18 mouse cellular contexts compared by ENCODE assay signal in genomic region chr16:44833189-44833588, GRCm38 (mm10). TPM values are rescaled to one million over a fixed set of nuclear protein-coding genes. Genes with fewer than 3 reads are reported as not detected.
A peak's percentile ranks its signal among the peaks of the same experiment; 100 is the strongest.
DNase-seq lines count a peak whose midpoint lies in the region; ATAC-seq and TF ChIP-seq lines count a peak whose summit lies in the region.
"Not testable (repeated sequence)": the region's sequence is repeated elsewhere in the genome, so short reads cannot be mapped to it uniquely, and the experiment has no call there.
"Had no signal": no experiment of that assay in that cellular context is flagged by ENCODE, and none has a peak within 500 bp of the region (broad histone marks: within the 10 kb centered on the region; RNA-seq: fewer than 3 reads in every experiment).

No protein-coding gene starts in this region.

- not testable (repeated sequence) for H3K27ac ChIP-seq in intestine, postnatal 0 days (ENCODE audit: low read depth, low read length)

- H3K9ac ChIP-seq in intestine, postnatal 0 days (ENCODE audit: low read depth, low read length), result not testable (repeated sequence)

- H3K27me3 ChIP-seq in intestine, postnatal 0 days (replicated peaks; ENCODE audit: control insufficient read depth, insufficient read depth, low read length), result not testable (repeated sequence)

- H3K36me3 ChIP-seq in intestine, postnatal 0 days (ENCODE audit: control insufficient read depth, insufficient read depth), result not testable (repeated sequence)

- not testable (repeated sequence) for H3K4me2 ChIP-seq in intestine, postnatal 0 days (replicated peaks; ENCODE audit: low read depth)

- peak; percentile 31; the same call in 1 of the 2 replicates for ATAC-seq in intestine, postnatal 0 days

- peak; percentile 30 for DNase-seq in Muller cell, postnatal 12 days (ENCODE audit: inconsistent ontology term)
- peak; percentile 49 for DNase-seq in adrenal gland, adult 8-10 months
- DNase-seq in adrenal gland, postnatal 36 days, result peak; percentile 27 to 72
- peak; percentile 4 to 71 for DNase-seq in left cerebral cortex, postnatal 25 days (ENCODE audit: low spot score in 2 of 2)
- peak; percentile 1 for DNase-seq in retina, postnatal 1 day

- intact Hi-C loops in left cerebral cortex, postnatal 25 days (cut with DNase I), result loop anchor here (2.0 kb wide), 1 partner anchor 44 kb away; no protein-coding TSS in a partner anchor

- H3K4me1 ChIP-seq in intestine, postnatal 0 days (replicated peaks; ENCODE audit: control insufficient read depth, insufficient read depth, low read length), result not testable (repeated sequence)

- not testable (repeated sequence) for H3K4me3 ChIP-seq in intestine, postnatal 0 days (ENCODE audit: low read depth, low read length)

- WGBS in intestine, postnatal 0 days, result 40% methylated on average over 2 of the region's 2 CpGs

- not testable (repeated sequence) for TF ChIP-seq CTCF in intestine, postnatal 0 days (IDR thresholded peaks at IDR 0.05; ENCODE audit: low read depth)

- not testable (repeated sequence) for H3K9me3 ChIP-seq in intestine, postnatal 0 days (ENCODE audit: control insufficient read depth)

RNA-seq across cellular contexts. Expression of gene Cd200r4, which starts 21.7 kb away (rescaled TPM):
- under 1 TPM in 1 of 4 experiments, not detected in 3; 0.43 TPM for total RNA-seq in adrenal gland, adult 8-10 months (2022)
- not detected for total RNA-seq in adrenal gland, postnatal 36 days (2021)
- 0.16 and 0.20 TPM in 2 replicates for polyA plus RNA-seq in intestine, postnatal 0 days (2015; fragmentation: Nextera tagmentation; extraction: Ambion mirVana)
- total RNA-seq in left cerebral cortex, postnatal 25 days (2021), result under 1 TPM; 0.21 to 0.28 TPM
- total RNA-seq: adrenal gland, postnatal 4 days; gastrocnemius, adult 18-20 months; gastrocnemius, postnatal 14 days; heart, adult 2 months; heart, postnatal 14 days had no signal
- polyA plus RNA-seq: embryonic facial prominence, embryonic 13.5 days; forebrain, embryonic 16.5 days; hindbrain, embryonic 13.5 days had no signal

RNA-seq across cellular contexts. Expression of gene Cd200r2, which starts 33.7 kb away (rescaled TPM):
- total RNA-seq in adrenal gland, adult 8-10 months (2022), result not detected
- not detected for total RNA-seq in adrenal gland, postnatal 36 days (2021)
- 0.22 and 0.46 TPM in 2 replicates for polyA plus RNA-seq in intestine, postnatal 0 days (2015; fragmentation: Nextera tagmentation; extraction: Ambion mirVana)
- total RNA-seq in left cerebral cortex, postnatal 25 days (2021), result not detected
- total RNA-seq: adrenal gland, postnatal 4 days; gastrocnemius, adult 18-20 months; gastrocnemius, postnatal 14 days; heart, adult 2 months; heart, postnatal 14 days; hindbrain, postnatal 0 days had no signal
- polyA plus RNA-seq: embryonic facial prominence, embryonic 13.5 days; forebrain, embryonic 12.5 days; forebrain, embryonic 16.5 days; gonadal fat pad, adult 2 months; heart, adult 2 months; hindbrain, embryonic 13.5 days; hindbrain, postnatal 0 days; intestine, embryonic 14.5 days had no signal
